Mouse (Mus musculus) midbrain, postnatal 0 days (tissue): ENCODE measurements at regions not wholly inside any gene's neighbourhood (a gene's known extent, or its start where the extent isn't known, plus 50 kb on each side); places are given as distances from the start of the nearest gene placed in this dataset.

Experiments
- ATAC-seq: fragments of 200-750 bp; cut with Nextera tagmentation; 2 replicates; pipeline ENCODE4 v1.8.0; 2017; ENCODE audit warnings: moderate number of reproducible peaks, mild to moderate bottlenecking, moderate TSS enrichment, moderate library complexity; ENCODE audit not compliant: low FRiP score
- DNase-seq: peaks from one replicate; pipeline ENCODE4 v3.0.0-alpha.2; 2015; ENCODE audit warnings: low spot score
- H3K27ac ChIP-seq: fragments of 300-500 bp; sonication (generic); 2 replicates; pipeline ENCODE4 v1.5.1; 2014; ENCODE audit warnings: low read depth, mild to moderate bottlenecking, low read length, mixed read lengths
- H3K27me3 ChIP-seq: fragments of 300-500 bp; sonication (generic); 2 replicates; pipeline ENCODE4 v1.6.1; 2014; ENCODE audit warnings: low read length, control low read depth, mixed read lengths; ENCODE audit not compliant: insufficient read depth
- H3K36me3 ChIP-seq: fragments of 300-500 bp; sonication (generic); 2 replicates; pipeline ENCODE4 v1.6.1; 2014; ENCODE audit warnings: low read length, control low read depth, mixed read lengths; ENCODE audit not compliant: insufficient read depth
- H3K4me1 ChIP-seq: fragments of 300-500 bp; sonication (generic); 2 replicates; pipeline ENCODE4 v1.6.1; 2014; ENCODE audit warnings: mild to moderate bottlenecking, control low read depth, antibody characterized with exemption, low read length, mixed read lengths; ENCODE audit not compliant: insufficient read depth
- H3K4me2 ChIP-seq: fragments of 300-500 bp; sonication (generic); 2 replicates; pipeline ENCODE4 v1.6.1; 2014; ENCODE audit warnings: low read depth, mild to moderate bottlenecking, low read length, mixed read lengths; ENCODE audit not compliant: poor library complexity, severe bottlenecking
- H3K4me3 ChIP-seq: fragments of 300-500 bp; sonication (generic); 2 replicates; pipeline ENCODE4 v1.5.1; 2014; ENCODE audit warnings: low read depth, mild to moderate bottlenecking, low read length, moderate library complexity
- H3K9ac ChIP-seq: fragments of 300-500 bp; sonication (generic); replicated peaks from 2 replicates; pipeline ENCODE4 v1.6.1; 2014; ENCODE audit warnings: mild to moderate bottlenecking, low read length, moderate library complexity, mixed read lengths; ENCODE audit not compliant: poor library complexity, severe bottlenecking
- H3K9me3 ChIP-seq: fragments of 300-500 bp; sonication (generic); 2 replicates; pipeline ENCODE4 v1.6.1; 2016; ENCODE audit warnings: low read length, control low read depth
- CTCF ChIP-seq: IDR thresholded peaks from 2 replicates; pipeline ENCODE4 v1.5.1; 2016; ENCODE audit warnings: antibody characterized with exemption, mild to moderate bottlenecking
- WGBS: fragments of 180-500 bp; shearing (Covaris S2); extraction: QIAGEN DNeasy Blood & Tissue Kit; methylation state at CpG from one replicate; pipeline ENCODE4 v1.1.7; 2014; 5-methylcytosine and 5-hydroxymethylcytosine counted together

GRCm38 (mm10) chr8:127994898-127995297 lies 363.5 kb upstream of the Nrp1 start:
- Histone ChIP-seq H3K9me3 (no peaks in the 10 kb centered on the region), H3K4me1 (0 out of 2 replicates have a peak, but pooled peaks cover 4% of the 10 kb centered on the region), H3K27ac (no peak overlapping the region), H3K27me3 (no peaks in the 10 kb centered on the region), H3K4me3 (no peak overlapping the region), H3K9ac (no peak overlapping the region), H3K36me3 (no peaks in the 10 kb centered on the region), H3K4me2 (no peak overlapping the region)
- no peak for TF ChIP-seq CTCF
- no peak for ATAC-seq
- WGBS = 89% methylated on average over 1 of the region's 1 CpGs
- no peak for DNase-seq

- Histone ChIP-seq H3K27me3 (no peaks in the 10 kb centered on the region), H3K4me3 (no peak overlapping the region), H3K4me1 (0 out of 2 replicates have a peak, but pooled peaks cover 4% of the 10 kb centered on the region), H3K27ac (no peak overlapping the region), H3K9ac (no peak overlapping the region), H3K9me3 (no peaks in the 10 kb centered on the region), H3K4me2 (no peak overlapping the region), H3K36me3 (no peaks in the 10 kb centered on the region)
- DNase-seq = no peak
- no peak for TF ChIP-seq CTCF
- 88% methylated on average over 1 of the region's 1 CpGs for WGBS
- no peak for ATAC-seq
Measured at GRCm38 (mm10) chr8:127995490-127995889, 362.9 kb upstream of the Nrp1 start.

GRCm38 (mm10) chr8:128002386-128002785 lies 356.0 kb upstream of the Nrp1 start:
- Histone ChIP-seq H3K9ac (no peak overlapping the region), H3K4me2 (no peak overlapping the region), H3K9me3 (no peaks in the 10 kb centered on the region), H3K27me3 (no peaks in the 10 kb centered on the region), H3K27ac (no peak overlapping the region), H3K36me3 (no peaks in the 10 kb centered on the region), H3K4me3 (no peak overlapping the region), H3K4me1 (no peaks in the 10 kb centered on the region)
- WGBS = 67% methylated on average over 2 of the region's 2 CpGs
- DNase-seq = no peak
- ATAC-seq = no peak
- TF ChIP-seq CTCF = no peak

- no peaks in the 10 kb centered on the region for H3K9me3 ChIP-seq
- ATAC-seq (no peak), DNase-seq (no peak)
- no peak for TF ChIP-seq CTCF
- no peak overlapping the region for H3K4me3 ChIP-seq
- H3K27me3 ChIP-seq = no peaks in the 10 kb centered on the region
- H3K9ac ChIP-seq = no peak overlapping the region
- H3K4me2 ChIP-seq = no peak overlapping the region
- no peak overlapping the region for H3K27ac ChIP-seq
- WGBS = 95% methylated on average over 1 of the region's 1 CpGs
- no peaks in the 10 kb centered on the region for H3K4me1 ChIP-seq
- H3K36me3 ChIP-seq = no peaks in the 10 kb centered on the region
Measured at GRCm38 (mm10) chr8:128002806-128003205, 355.6 kb upstream of the Nrp1 start.

GRCm38 (mm10) chr8:128003385-128003784 lies 355.0 kb upstream of the Nrp1 start:
- H3K27ac ChIP-seq = no peak overlapping the region
- ATAC-seq (no peak), DNase-seq (no peak)
- H3K9me3 ChIP-seq = no peaks in the 10 kb centered on the region
- no peak overlapping the region for H3K4me3 ChIP-seq
- no peak overlapping the region for H3K4me2 ChIP-seq
- H3K4me1 ChIP-seq = no peaks in the 10 kb centered on the region
- H3K36me3 ChIP-seq = no peaks in the 10 kb centered on the region
- no peak for TF ChIP-seq CTCF
- 15% methylated on average over 1 of the region's 1 CpGs for WGBS
- no peaks in the 10 kb centered on the region for H3K27me3 ChIP-seq
- no peak overlapping the region for H3K9ac ChIP-seq

GRCm38 (mm10) chr8:128003881-128004286 lies 354.5 kb upstream of the Nrp1 start:
- Histone ChIP-seq H3K4me3 (no peak overlapping the region), H3K27me3 (no peaks in the 10 kb centered on the region), H3K4me2 (no peak overlapping the region), H3K36me3 (no peaks in the 10 kb centered on the region), H3K9ac (no peak overlapping the region), H3K27ac (no peak overlapping the region), H3K9me3 (no peaks in the 10 kb centered on the region), H3K4me1 (no peaks in the 10 kb centered on the region)
- no peak for TF ChIP-seq CTCF
- peak; percentile 35 for DNase-seq
- 43% methylated on average over 3 of the region's 3 CpGs for WGBS
- ATAC-seq = no peak
